Mouse (Mus musculus) CD8-positive naive resting alpha-beta T cell, adult 57 days (primary cell): ENCODE data around the gene Cyp4f40. TPM values are rescaled to one million over a fixed set of nuclear protein-coding genes. Genes with fewer than 3 reads are reported as not detected.

Experiments used
- total RNA-seq: library from RNA; stranded (reverse); gene quantifications from one replicate; pipeline ENCODE4 v1.2.4, GENCODE M21; 2023

Gene Cyp4f40
- not detected for total RNA-seq

DNA sequence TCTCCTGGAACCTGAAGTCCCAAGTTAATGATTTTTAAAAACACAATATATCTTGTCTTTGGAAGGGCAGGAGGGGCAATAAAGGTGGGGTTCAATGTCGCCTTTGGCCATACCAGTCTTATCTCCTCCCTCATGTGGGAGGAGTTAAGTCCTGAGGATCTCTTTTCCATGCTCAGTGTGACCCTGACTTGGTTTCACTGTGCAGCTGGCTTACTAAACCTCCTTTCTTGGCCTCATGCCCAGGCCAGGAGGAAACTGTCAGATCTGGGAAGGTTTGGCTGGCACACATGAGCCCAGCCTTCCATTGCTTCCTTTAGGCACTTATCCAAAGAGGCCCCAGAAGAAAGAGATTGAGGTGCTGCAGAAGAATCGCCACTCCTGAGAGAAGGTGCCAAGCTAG lies at the start of gene Cyp4f40:
Gene Cyp4f40, plus strand, starts transcription at position 189 of the 400 bp plus-strand sequence.

GRCm38 (mm10) chr17:32621018-32621417 lies 37.7 kb upstream of the Cyp4f40 start, which contains the start of gene Cyp4f37:
Gene Cyp4f37 (plus strand): TSS chr17:32621309.

DNA sequence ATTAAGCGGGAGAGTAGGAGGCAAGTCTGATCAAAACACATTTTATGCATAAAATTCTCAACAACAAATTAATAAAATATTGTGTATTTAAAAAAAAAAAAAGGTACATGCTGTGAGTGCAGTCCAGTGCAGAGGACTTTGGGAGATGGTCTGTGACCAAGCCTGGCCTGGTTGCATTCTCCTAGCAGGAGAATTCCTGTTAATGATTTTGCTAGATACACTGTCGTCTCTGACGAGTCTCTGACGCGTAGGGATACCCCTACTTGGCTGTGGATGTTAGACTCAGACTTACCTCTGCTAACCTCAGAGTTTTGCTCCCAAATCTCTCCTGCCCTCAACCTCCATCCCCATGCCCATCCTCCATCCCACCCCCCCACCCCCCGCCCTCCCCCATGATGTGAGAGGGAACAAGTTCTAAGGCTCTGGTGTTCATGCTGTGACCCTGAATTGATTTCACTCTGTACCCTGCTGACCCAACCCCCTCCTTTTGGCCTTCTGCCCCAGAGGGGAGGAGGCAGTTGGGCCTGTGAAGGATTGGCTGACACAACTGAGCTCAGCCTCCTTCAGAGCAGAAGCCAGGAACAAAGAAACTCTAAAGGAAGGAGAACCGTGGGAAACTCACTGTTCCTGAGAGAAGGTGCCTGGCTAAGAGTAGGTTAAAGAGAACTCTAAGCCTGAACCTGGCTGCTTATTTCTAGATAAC lies 26.5 kb downstream of the Cyp4f40 start, which contains the start of gene Cyp4f15:
Gene Cyp4f15, plus strand, starts transcription at position 580 of the 703 bp plus-strand sequence.

Other genes starting within 250 kb of the Cyp4f40 start
- gene Pglyrp2, start 234.7 kb upstream of the Cyp4f40 start, total RNA-seq, result 69.5 TPM
- gene Cyp4f39, start 206.2 kb upstream of the Cyp4f40 start, total RNA-seq, result not detected
- 0.86 TPM for gene Cyp4f17, start 152.8 kb upstream of the Cyp4f40 start, total RNA-seq
- gene Cyp4f16, start 122.3 kb upstream of the Cyp4f40 start, total RNA-seq, result 3.8 TPM
- 0.34 TPM for gene Cyp4f37, start 37.6 kb upstream of the Cyp4f40 start, total RNA-seq
- gene Cyp4f15, start 26.7 kb downstream of the Cyp4f40 start, total RNA-seq, result not detected
- gene Zfp871, start 129.4 kb downstream of the Cyp4f40 start, total RNA-seq, result 87.4 TPM
- gene Zfp811, start 151.0 kb downstream of the Cyp4f40 start, total RNA-seq, result 0.43 TPM
- 13.7 TPM for gene Zfp799, start 171.4 kb downstream of the Cyp4f40 start, total RNA-seq
- 0.49 TPM for gene Zfp870, start 232.7 kb downstream of the Cyp4f40 start, total RNA-seq